ENCODE assay signal across 12 mouse cellular contexts in genomic region chr2:38523781-38524445, GRCm38 (mm10). TPM values are rescaled to one million over a fixed set of nuclear protein-coding genes. Genes with fewer than 3 reads are reported as not detected.
DNase-seq lines count a peak whose midpoint lies in the region; ATAC-seq lines count a peak whose summit lies in the region.
"Had no signal": no experiment of that assay in that cellular context is flagged by ENCODE, and none has a peak within 500 bp of the region (broad histone marks: within the 10 kb centered on the region; RNA-seq: fewer than 3 reads in every experiment).

No protein-coding gene starts in this region.

- intact Hi-C loops in gastrocnemius, postnatal 36 days (cut with DNase I) = no loop called here

- peak; percentile 1 for DNase-seq in gastrocnemius, adult 18-20 months (ENCODE audit: low spot score)
- no peak for DNase-seq in gastrocnemius, postnatal 36 days
- peak; percentile 79 for DNase-seq in 3T3-L1 (ENCODE audit: low read depth, low spot score)
- peak; percentile 68 to 73 for DNase-seq in adrenal gland, postnatal 36 days
- DNase-seq in kidney, postnatal 25 days = peak; percentile 22 to 74
- DNase-seq in testis, postnatal 14 days (ENCODE audit: low spot score) = no peak
- no peak for DNase-seq in layer of hippocampus, adult 8-10 months (ENCODE audit: low spot score in 2 of 2)
- DNase-seq: gastrocnemius, postnatal 10 days; left cerebral cortex, postnatal 4 days; lung, adult 18-20 months; thymus, postnatal 25 days had no signal

- no peak for ATAC-seq in erythroid progenitor cell, adult 5-6 weeks (replicated peaks; ENCODE audit: low FRiP score, poor library complexity, severe bottlenecking)

RNA-seq across cellular contexts. Expression of gene Nek6, which starts 12.5 kb away (rescaled TPM):
- 10 to 100 TPM; 11.5 to 14.0 TPM for total RNA-seq in gastrocnemius, adult 18-20 months (2021)
- 10 to 100 TPM in 1 of 2 experiments, 1 to 10 TPM in 1; 6.9 to 11.2 TPM for total RNA-seq in gastrocnemius, postnatal 36 days (2021)
- 10 to 100 TPM in 1 of 2 experiments, 1 to 10 TPM in 1; 9.2 to 22.3 TPM for total RNA-seq in adrenal gland, postnatal 36 days (2021)
- 10 to 100 TPM; 34.1 to 54.9 (median 44.9) TPM for total RNA-seq in layer of hippocampus, adult 8-10 months (2022)
- total RNA-seq in erythroid progenitor cell, adult 5-6 weeks (2015; ENCODE audit: low replicate concordance) = 0.42 and 1.4 TPM in 2 replicates
- total RNA-seq in erythroid progenitor cell, adult 5-6 weeks (2017; ENCODE audit: low replicate concordance) = 0.90 and 1.2 TPM in 2 replicates

Comparison
In these comparisons a context has a peak if more than half of its experiments do, and no peak if none do; other contexts are left out.
1. DNase-seq: peak in gastrocnemius, adult 18-20 months (single experiment), 3T3-L1 (single experiment), adrenal gland, postnatal 36 days (2 of 2) and kidney, postnatal 25 days (2 of 2); none in gastrocnemius, postnatal 36 days (0 of 2), testis, postnatal 14 days (single experiment) and layer of hippocampus, adult 8-10 months (0 of 2).